Mouse (Mus musculus): ENCODE data around the gene Sap30bp. TPM values are rescaled to one million over a fixed set of nuclear protein-coding genes. Genes with fewer than 3 reads are reported as not detected.

The Sap30bp gene
- polyA plus RNA-seq, 1 experiment = 51.1 TPM

GRCm38 (mm10) chr11:115939690-115940329, 6.7 kb downstream of the Sap30bp start:
- Histone ChIP-seq H3K9ac (ENCODE audit: low read depth, poor library complexity, severe bottlenecking) (no peak overlapping the region), H3K9me3 (replicated peaks; ENCODE audit: control insufficient read depth, insufficient read depth, low read length, poor library complexity, severe bottlenecking) (no peaks in the 10 kb centered on the region), H3K4me1 (ENCODE audit: control insufficient read depth, insufficient read depth, low read length) (peaks cover under 1% of the 10 kb centered on the region), H3K36me3 (ENCODE audit: control insufficient read depth, insufficient read depth, low read length, poor library complexity, severe bottlenecking) (peaks cover 52% of the 10 kb centered on the region), H3K4me3 (ENCODE audit: low read depth, low read length) (no peak overlapping the region), H3K27ac (ENCODE audit: insufficient read depth, low read length) (no peak overlapping the region), H3K27me3 (ENCODE audit: control insufficient read depth, insufficient read depth, low read length, poor library complexity, severe bottlenecking) (no peaks in the 10 kb centered on the region)
- no peak for TF ChIP-seq POLR2A (IDR thresholded peaks at IDR 0.05; ENCODE audit: insufficient read depth, low read length)
- TF ChIP-seq EP300 (IDR thresholded peaks at IDR 0.05; ENCODE audit: insufficient read depth, low read depth, low read length) = no peak

GRCm38 (mm10) chr11:115941980-115942379, 8.9 kb downstream of the Sap30bp start:
- H3K27ac ChIP-seq (ENCODE audit: insufficient read depth, low read length) = no peak overlapping the region
- no peak for TF ChIP-seq POLR2A (IDR thresholded peaks at IDR 0.05; ENCODE audit: insufficient read depth, low read length)
- TF ChIP-seq EP300 (IDR thresholded peaks at IDR 0.05; ENCODE audit: insufficient read depth, low read depth, low read length) = no peak
- peak; percentile 18 for TF ChIP-seq CTCF (IDR thresholded peaks at IDR 0.05; ENCODE audit: low read depth, low read length)
- H3K27me3 ChIP-seq (ENCODE audit: control insufficient read depth, insufficient read depth, low read length, poor library complexity, severe bottlenecking) = no peaks in the 10 kb centered on the region
- no peak overlapping the region for H3K4me3 ChIP-seq (ENCODE audit: low read depth, low read length)
- peaks cover 38% of the 10 kb centered on the region for H3K36me3 ChIP-seq (ENCODE audit: control insufficient read depth, insufficient read depth, low read length, poor library complexity, severe bottlenecking)
- no peaks in the 10 kb centered on the region for H3K9me3 ChIP-seq (replicated peaks; ENCODE audit: control insufficient read depth, insufficient read depth, low read length, poor library complexity, severe bottlenecking)
- peaks cover 8% of the 10 kb centered on the region for H3K4me1 ChIP-seq (ENCODE audit: control insufficient read depth, insufficient read depth, low read length)
- H3K9ac ChIP-seq (ENCODE audit: low read depth, poor library complexity, severe bottlenecking) = no peak overlapping the region

GRCm38 (mm10) chr11:115945247-115945646, 12.2 kb downstream of the Sap30bp start:
- H3K27ac ChIP-seq (ENCODE audit: insufficient read depth, low read length) = peak overlapping the region; percentile 90
- H3K9me3 ChIP-seq (replicated peaks; ENCODE audit: control insufficient read depth, insufficient read depth, low read length, poor library complexity, severe bottlenecking) = no peaks in the 10 kb centered on the region
- TF ChIP-seq EP300 (IDR thresholded peaks at IDR 0.05; ENCODE audit: insufficient read depth, low read depth, low read length) (peak; percentile 71; the same call in 1 of the 2 replicates), CTCF (IDR thresholded peaks at IDR 0.05; ENCODE audit: low read depth, low read length) (no peak)
- peaks cover 26% of the 10 kb centered on the region for H3K36me3 ChIP-seq (ENCODE audit: control insufficient read depth, insufficient read depth, low read length, poor library complexity, severe bottlenecking)
- peaks cover 11% of the 10 kb centered on the region for H3K4me1 ChIP-seq (ENCODE audit: control insufficient read depth, insufficient read depth, low read length)
- peak overlapping the region; percentile 27 for H3K9ac ChIP-seq (ENCODE audit: low read depth, poor library complexity, severe bottlenecking)
- H3K27me3 ChIP-seq (ENCODE audit: control insufficient read depth, insufficient read depth, low read length, poor library complexity, severe bottlenecking) = no peaks in the 10 kb centered on the region
- H3K4me3 ChIP-seq (ENCODE audit: low read depth, low read length) = no peak overlapping the region

GRCm38 (mm10) chr11:115946221-115946828, 13.2 kb downstream of the Sap30bp start:
- no peaks in the 10 kb centered on the region for H3K27me3 ChIP-seq (ENCODE audit: control insufficient read depth, insufficient read depth, low read length, poor library complexity, severe bottlenecking)
- H3K27ac ChIP-seq (ENCODE audit: insufficient read depth, low read length) = peak overlapping the region; percentile 90
- H3K36me3 ChIP-seq (ENCODE audit: control insufficient read depth, insufficient read depth, low read length, poor library complexity, severe bottlenecking) = peaks cover 28% of the 10 kb centered on the region
- H3K9me3 ChIP-seq (replicated peaks; ENCODE audit: control insufficient read depth, insufficient read depth, low read length, poor library complexity, severe bottlenecking) = no peaks in the 10 kb centered on the region
- no peak overlapping the region for H3K9ac ChIP-seq (ENCODE audit: low read depth, poor library complexity, severe bottlenecking)
- no peak for TF ChIP-seq EP300 (IDR thresholded peaks at IDR 0.05; ENCODE audit: insufficient read depth, low read depth, low read length)
- no peak for TF ChIP-seq POLR2A (IDR thresholded peaks at IDR 0.05; ENCODE audit: insufficient read depth, low read length)
- TF ChIP-seq CTCF (IDR thresholded peaks at IDR 0.05; ENCODE audit: low read depth, low read length) = no peak
- H3K4me3 ChIP-seq (ENCODE audit: low read depth, low read length) = no peak overlapping the region
- H3K4me1 ChIP-seq (ENCODE audit: control insufficient read depth, insufficient read depth, low read length) = peaks cover 11% of the 10 kb centered on the region

- H3K4me3 ChIP-seq (ENCODE audit: low read depth, low read length) = no peak overlapping the region
- H3K36me3 ChIP-seq (ENCODE audit: control insufficient read depth, insufficient read depth, low read length, poor library complexity, severe bottlenecking) = peaks cover 26% of the 10 kb centered on the region
- H3K27ac ChIP-seq (ENCODE audit: insufficient read depth, low read length) = no peak overlapping the region
- no peak for TF ChIP-seq EP300 (IDR thresholded peaks at IDR 0.05; ENCODE audit: insufficient read depth, low read depth, low read length)
- no peak for TF ChIP-seq CTCF (IDR thresholded peaks at IDR 0.05; ENCODE audit: low read depth, low read length)
- TF ChIP-seq POLR2A (IDR thresholded peaks at IDR 0.05; ENCODE audit: insufficient read depth, low read length) = no peak
- H3K9ac ChIP-seq (ENCODE audit: low read depth, poor library complexity, severe bottlenecking) = no peak overlapping the region
- no peaks in the 10 kb centered on the region for H3K27me3 ChIP-seq (ENCODE audit: control insufficient read depth, insufficient read depth, low read length, poor library complexity, severe bottlenecking)
- H3K4me1 ChIP-seq (ENCODE audit: control insufficient read depth, insufficient read depth, low read length) = peaks cover 11% of the 10 kb centered on the region
- H3K9me3 ChIP-seq (replicated peaks; ENCODE audit: control insufficient read depth, insufficient read depth, low read length, poor library complexity, severe bottlenecking) = no peaks in the 10 kb centered on the region
These were observed 15.2 kb downstream of the Sap30bp start for GRCm38 (mm10) chr11:115948316-115948715.

- Histone ChIP-seq H3K4me1 (ENCODE audit: control insufficient read depth, insufficient read depth, low read length) (peaks cover 5% of the 10 kb centered on the region), H3K9me3 (replicated peaks; ENCODE audit: control insufficient read depth, insufficient read depth, low read length, poor library complexity, severe bottlenecking) (no peaks in the 10 kb centered on the region), H3K27ac (ENCODE audit: insufficient read depth, low read length) (no peak overlapping the region), H3K4me3 (ENCODE audit: low read depth, low read length) (no peak overlapping the region), H3K9ac (ENCODE audit: low read depth, poor library complexity, severe bottlenecking) (no peak overlapping the region), H3K27me3 (ENCODE audit: control insufficient read depth, insufficient read depth, low read length, poor library complexity, severe bottlenecking) (no peaks in the 10 kb centered on the region), H3K36me3 (ENCODE audit: control insufficient read depth, insufficient read depth, low read length, poor library complexity, severe bottlenecking) (peaks cover 28% of the 10 kb centered on the region)
- TF ChIP-seq EP300 (IDR thresholded peaks at IDR 0.05; ENCODE audit: insufficient read depth, low read depth, low read length) (no peak), POLR2A (IDR thresholded peaks at IDR 0.05; ENCODE audit: insufficient read depth, low read length) (no peak), CTCF (IDR thresholded peaks at IDR 0.05; ENCODE audit: low read depth, low read length) (no peak)
These were observed 17.6 kb downstream of the Sap30bp start for GRCm38 (mm10) chr11:115950719-115951118.
